Mouse (Mus musculus) ES-E14 (cell line): ENCODE results near the gene Elf1. TPM values are rescaled to one million over a fixed set of nuclear protein-coding genes. Genes with fewer than 3 reads are reported as not detected.

Experiments used
- DNase-seq: peaks from one replicate; pipeline ENCODE4 v3.0.0-alpha.2; 2013; ENCODE audit warnings: low read depth, low spot score
- H3K27ac ChIP-seq: 2 replicates; pipeline ENCODE4 v1.5.1; 2012; ENCODE audit warnings: low read depth, mild to moderate bottlenecking, low read length, moderate library complexity, mixed read lengths; ENCODE audit not compliant: poor library complexity, insufficient read depth, severe bottlenecking
- H3K36me3 ChIP-seq: 2 replicates; pipeline ENCODE4 v1.6.1; 2012; ENCODE audit warnings: mild to moderate bottlenecking, low read length, moderate library complexity, mixed read lengths; ENCODE audit not compliant: control insufficient read depth, poor library complexity, insufficient read depth, severe bottlenecking
- H3K4me1 ChIP-seq, 2 experiments: fragments of 150-350 bp in 1 of 2; sonication (generic) in 1 of 2; 2 replicates each; pipeline ENCODE4 v1.6.1; 2012; ENCODE audit warnings: low read length in 2 of 2, mild to moderate bottlenecking in 1 of 2, mixed read lengths in 1 of 2; ENCODE audit not compliant: control insufficient read depth in 2 of 2, insufficient read depth in 2 of 2, poor library complexity in 1 of 2
- H3K4me3 ChIP-seq, 2 experiments: fragments of 150-350 bp in 1 of 2; sonication (generic) in 1 of 2; 2 replicates each; pipeline ENCODE4 v1.5.1; 2012; ENCODE audit warnings: low read length in 2 of 2, low read depth in 1 of 2, mild to moderate bottlenecking in 1 of 2, mixed read lengths in 1 of 2; ENCODE audit not compliant: insufficient read depth in 1 of 2, poor library complexity in 1 of 2, severe bottlenecking in 1 of 2
- H3K9ac ChIP-seq: 2 replicates; pipeline ENCODE4 v1.6.1; 2012; ENCODE audit warnings: low read depth, mild to moderate bottlenecking, low read length, mixed read lengths; ENCODE audit not compliant: poor library complexity, insufficient read depth, severe bottlenecking
- H3K9me3 ChIP-seq: fragments of 150-350 bp; sonication (generic); 2 replicates; pipeline ENCODE4 v1.6.1; 2012; ENCODE audit warnings: low read depth, mild to moderate bottlenecking, low read length; ENCODE audit not compliant: control insufficient read depth, insufficient read depth
- CHD2 ChIP-seq: IDR thresholded peaks from 2 replicates; pipeline ENCODE4 v1.6.1; 2014; ENCODE audit warnings: mild to moderate bottlenecking, low read depth, low read length, inconsistent platforms
- HCFC1 ChIP-seq: IDR thresholded peaks from 2 replicates; pipeline ENCODE4 v1.6.1; 2012; ENCODE audit warnings: low read length, inconsistent platforms, borderline replicate concordance; ENCODE audit not compliant: insufficient read depth
- MAFK ChIP-seq: IDR thresholded peaks from 2 replicates; pipeline ENCODE4 v1.6.1; 2014; ENCODE audit warnings: mild to moderate bottlenecking, low read depth, low read length, inconsistent platforms; ENCODE audit not compliant: insufficient read depth
- ZC3H11A ChIP-seq: IDR thresholded peaks from 2 replicates; pipeline ENCODE4 v1.6.1; 2012; ENCODE audit warnings: low read depth, mild to moderate bottlenecking, inconsistent platforms, low read length, borderline replicate concordance
- ZNF384 ChIP-seq: IDR thresholded peaks from 2 replicates; pipeline ENCODE4 v1.6.1; 2012; ENCODE audit warnings: low read depth, low read length, inconsistent platforms
- in situ Hi-C, 2 experiments: fragments of 600-800 bp; cut with MboI; formaldehyde crosslinking; loops; one replicate each; pipeline ENCODE4 v1.15.1; 2025; ENCODE audit warnings: low sequenced_read_pairs in 2 of 2, inconsistent platforms in 1 of 2; ENCODE audit not compliant: unreplicated experiment in 2 of 2
- total RNA-seq: library from RNA; depleted of rRNA; stranded (reverse); fragments of 300-350 nt; gene quantifications from 2 replicates; pipeline ENCODE4 v1.2.3, GENCODE M21; 2012

Gene Elf1
- total RNA-seq, 1 experiment: 4.4 TPM

DNA sequence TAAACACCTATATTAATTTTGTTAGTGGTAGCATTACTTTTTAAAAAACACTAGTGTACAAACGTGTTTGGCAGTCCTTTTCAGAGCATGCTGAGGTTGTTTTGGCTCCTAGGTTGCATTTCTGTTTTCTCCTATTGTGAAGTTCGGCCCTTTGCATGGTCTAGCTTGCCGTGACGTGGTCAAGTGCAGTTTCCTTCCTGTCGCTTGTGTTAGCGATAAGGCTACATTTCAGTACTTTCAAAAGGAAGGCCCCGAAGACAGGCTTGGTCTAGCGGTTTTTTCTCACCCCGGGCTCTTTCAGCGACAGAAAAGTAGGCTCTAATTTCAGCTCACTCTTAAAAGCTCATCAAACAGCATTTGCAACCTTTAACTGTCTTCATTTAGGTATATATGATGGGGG lies 54.3 kb downstream of the Elf1 start:
- no peak for TF ChIP-seq HCFC1
- H3K36me3 ChIP-seq: no peaks in the 10 kb centered on the region
- H3K4me1 ChIP-seq: no peaks in the 10 kb centered on the region; a peak in 1 of 4 replicates
- H3K9me3 ChIP-seq: no peaks in the 10 kb centered on the region
- no peak overlapping the region for H3K27ac ChIP-seq
- DNase-seq: no peak
- no peak overlapping the region for H3K4me3 ChIP-seq
- H3K9ac ChIP-seq: no peak overlapping the region
- in situ Hi-C loops: no loop called here

GRCm38 (mm10) chr14:79536011-79536410 lies 55.0 kb downstream of the Elf1 start:
- Histone ChIP-seq H3K9me3 (no peaks in the 10 kb centered on the region), H3K4me3 (no peak overlapping the region), H3K9ac (no peak overlapping the region), H3K36me3 (no peaks in the 10 kb centered on the region), H3K4me1 (no peaks in the 10 kb centered on the region; a peak in 1 of 4 replicates), H3K27ac (no peak overlapping the region; the same call in 1 of the 2 replicates)
- no peak for DNase-seq
- in situ Hi-C loops: no loop called here
- TF ChIP-seq ZNF384: no peak
- TF ChIP-seq MAFK: no peak
- no peak for TF ChIP-seq ZC3H11A
- TF ChIP-seq HCFC1: no peak
- no peak for TF ChIP-seq CHD2

GRCm38 (mm10) chr14:79536837-79537236 lies 55.8 kb downstream of the Elf1 start:
- Histone ChIP-seq H3K9ac (no peak overlapping the region), H3K4me1 (no peaks in the 10 kb centered on the region; a peak in 1 of 4 replicates), H3K36me3 (no peaks in the 10 kb centered on the region), H3K27ac (no peak overlapping the region), H3K9me3 (no peaks in the 10 kb centered on the region), H3K4me3 (no peak overlapping the region)
- in situ Hi-C loops: no loop called here
- TF ChIP-seq MAFK (no peak), CHD2 (no peak), HCFC1 (no peak), ZC3H11A (no peak), ZNF384 (no peak)
- DNase-seq: no peak

- DNase-seq: no peak
- Histone ChIP-seq H3K9me3 (no peaks in the 10 kb centered on the region), H3K4me1 (no peaks in the 10 kb centered on the region), H3K36me3 (no peaks in the 10 kb centered on the region), H3K4me3 (no peak overlapping the region), H3K27ac (no peak overlapping the region), H3K9ac (no peak overlapping the region)
- in situ Hi-C loops: no loop called here
- TF ChIP-seq ZC3H11A (no peak), MAFK (no peak), HCFC1 (no peak), ZNF384 (no peak), CHD2 (no peak)
Measured at GRCm38 (mm10) chr14:79537463-79537862, 56.5 kb downstream of the Elf1 start.

DNA sequence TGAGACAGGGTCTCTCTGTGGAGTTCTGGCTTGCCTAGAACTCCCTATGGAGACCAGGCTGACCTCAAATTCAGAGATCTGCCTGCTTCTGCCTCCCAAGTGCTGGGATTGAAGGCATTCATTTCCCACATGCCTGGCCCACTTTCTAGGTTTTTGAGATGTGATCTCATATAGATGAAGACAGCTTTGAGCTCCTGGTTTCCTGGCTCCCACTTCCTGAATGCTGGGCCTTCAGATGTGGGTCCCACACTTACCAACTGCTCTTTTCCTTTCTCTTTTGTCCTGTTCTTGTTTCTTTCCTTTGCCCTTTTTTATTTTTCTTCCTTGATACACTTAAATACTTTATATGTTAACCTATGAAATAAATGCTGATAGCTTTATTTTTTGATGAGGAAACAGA lies 56.9 kb downstream of the Elf1 start:
- Histone ChIP-seq H3K9me3 (no peaks in the 10 kb centered on the region), H3K9ac (no peak overlapping the region), H3K36me3 (no peaks in the 10 kb centered on the region), H3K4me1 (no peaks in the 10 kb centered on the region), H3K4me3 (no peak overlapping the region), H3K27ac (no peak overlapping the region)
- no peak for TF ChIP-seq HCFC1
- TF ChIP-seq MAFK: no peak
- in situ Hi-C loops: no loop called here
- DNase-seq: no peak
